Mouse (Mus musculus) lung, embryonic 14.5 days (tissue): ENCODE measurements around the gene Ippk. TPM values are rescaled to one million over a fixed set of nuclear protein-coding genes. Genes with fewer than 3 reads are reported as not detected.

Experiments
- ATAC-seq: fragments of 200-750 bp; cut with Nextera tagmentation; 2 replicates; pipeline ENCODE4 v1.8.0; 2017; ENCODE audit warnings: mild to moderate bottlenecking, moderate TSS enrichment, moderate library complexity; ENCODE audit not compliant: insufficient read depth
- DNase-seq: peaks from one replicate; pipeline ENCODE4 v3.0.0-alpha.2; 2015
- H3K27ac ChIP-seq: fragments of 300-500 bp; sonication (generic); 2 replicates; pipeline ENCODE4 v1.5.1; 2014; ENCODE audit warnings: low read depth, mild to moderate bottlenecking, moderate library complexity
- H3K27me3 ChIP-seq: fragments of 300-500 bp; sonication (generic); 2 replicates; pipeline ENCODE4 v1.6.1; 2014; ENCODE audit warnings: low read length, control low read depth; ENCODE audit not compliant: insufficient read depth
- H3K36me3 ChIP-seq: fragments of 300-500 bp; sonication (generic); 2 replicates; pipeline ENCODE4 v1.6.1; 2014; ENCODE audit warnings: control low read depth; ENCODE audit not compliant: insufficient read depth
- H3K4me1 ChIP-seq: fragments of 300-500 bp; sonication (generic); 2 replicates; pipeline ENCODE4 v1.6.1; 2014; ENCODE audit warnings: antibody characterized with exemption, control low read depth; ENCODE audit not compliant: insufficient read depth
- H3K4me2 ChIP-seq: fragments of 300-500 bp; sonication (generic); 2 replicates; pipeline ENCODE4 v1.6.1; 2014; ENCODE audit warnings: mild to moderate bottlenecking
- H3K4me3 ChIP-seq: fragments of 300-500 bp; sonication (generic); 2 replicates; pipeline ENCODE4 v1.5.1; 2014; ENCODE audit warnings: low read depth, low read length
- H3K9ac ChIP-seq: fragments of 300-500 bp; sonication (generic); 2 replicates; pipeline ENCODE4 v1.6.1; 2014
- H3K9me3 ChIP-seq: fragments of 300-500 bp; sonication (generic); 2 replicates; pipeline ENCODE4 v1.6.1; 2016; ENCODE audit warnings: low read depth, low read length, control low read depth
- CTCF ChIP-seq: IDR thresholded peaks from 2 replicates; pipeline ENCODE4 v1.5.1; 2016; ENCODE audit warnings: antibody characterized with exemption, low read depth
- WGBS: fragments of 180-500 bp; shearing (Covaris S2); extraction: QIAGEN DNeasy Blood & Tissue Kit; methylation state at CpG from one replicate; pipeline ENCODE4 v1.1.7; 2014; 5-methylcytosine and 5-hydroxymethylcytosine counted together
- polyA plus RNA-seq: library from polyadenylated mRNA; unstranded; fragments of >200 nt; fragmentation: Nextera tagmentation; extraction: Ambion mirVana; gene quantifications from 2 replicates; pipeline ENCODE4 v1.2.1, GENCODE M21; 2014

The Ippk gene
- polyA plus RNA-seq, 1 experiment from 2014 or later, result 19.5 TPM

DNA sequence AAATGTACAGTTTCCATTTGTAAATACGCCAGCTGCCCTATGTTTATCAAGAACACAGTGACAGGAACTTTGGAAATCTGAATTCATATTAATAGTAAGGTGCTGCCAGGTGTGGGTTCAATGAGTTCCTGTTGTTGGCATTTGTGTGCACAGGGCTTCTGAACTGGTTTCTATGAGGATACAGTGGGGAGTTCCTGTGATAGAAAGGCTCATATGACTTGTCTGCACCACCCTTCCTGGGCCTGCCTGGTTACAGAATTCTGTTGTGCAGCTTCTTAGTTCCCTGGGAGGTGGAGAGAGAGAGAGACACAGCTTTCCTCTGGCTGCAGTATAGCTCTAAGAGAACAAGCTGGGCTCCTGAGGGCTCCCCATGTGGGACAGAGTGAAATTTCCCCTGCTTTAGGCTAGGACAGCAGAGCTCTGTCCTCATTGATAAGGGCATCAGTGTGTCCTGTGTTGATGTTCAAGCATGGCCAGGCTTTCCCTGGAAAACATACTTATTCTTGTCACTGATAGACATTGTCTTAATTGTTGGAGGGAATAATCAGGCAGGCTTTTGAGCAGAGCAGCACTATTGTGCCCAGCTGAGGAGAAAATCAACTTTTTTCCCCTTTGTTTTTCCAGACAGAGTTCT is 7.1 kb downstream of the Ippk start:
- H3K4me3 ChIP-seq, result no peak overlapping the region
- H3K9me3 ChIP-seq, result no peaks in the 10 kb centered on the region
- H3K27me3 ChIP-seq, result no peaks in the 10 kb centered on the region
- no peak overlapping the region for H3K27ac ChIP-seq
- no peak overlapping the region for H3K4me2 ChIP-seq
- no peaks in the 10 kb centered on the region for H3K4me1 ChIP-seq
- TF ChIP-seq CTCF, result no peak
- ATAC-seq, result no peak
- H3K9ac ChIP-seq, result no peak overlapping the region
- 78% methylated on average over 1 of the region's 1 CpGs for WGBS
- DNase-seq, result no peak
- H3K36me3 ChIP-seq, result peaks cover 10% of the 10 kb centered on the region

DNA sequence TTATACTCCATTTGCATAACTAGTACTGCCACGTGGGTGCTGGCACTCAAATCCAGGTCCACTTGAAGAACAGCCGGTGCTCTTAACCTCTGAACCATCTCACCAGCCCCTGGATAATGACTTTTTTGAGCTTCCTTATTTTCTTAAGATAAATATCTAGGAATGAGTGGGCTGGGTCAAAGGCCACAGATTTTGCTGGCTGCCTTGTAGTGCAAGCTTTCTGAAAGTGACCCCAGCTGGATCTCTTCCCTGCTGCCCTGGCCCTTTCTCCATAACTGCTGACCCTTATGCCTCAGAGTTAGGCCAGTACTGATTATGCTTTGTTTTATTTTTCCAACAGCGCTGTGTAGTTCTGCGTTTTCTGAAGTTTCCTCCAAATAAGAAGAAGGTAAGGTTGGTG is 9.5 kb downstream of the Ippk start:
- no peak for DNase-seq

DNA sequence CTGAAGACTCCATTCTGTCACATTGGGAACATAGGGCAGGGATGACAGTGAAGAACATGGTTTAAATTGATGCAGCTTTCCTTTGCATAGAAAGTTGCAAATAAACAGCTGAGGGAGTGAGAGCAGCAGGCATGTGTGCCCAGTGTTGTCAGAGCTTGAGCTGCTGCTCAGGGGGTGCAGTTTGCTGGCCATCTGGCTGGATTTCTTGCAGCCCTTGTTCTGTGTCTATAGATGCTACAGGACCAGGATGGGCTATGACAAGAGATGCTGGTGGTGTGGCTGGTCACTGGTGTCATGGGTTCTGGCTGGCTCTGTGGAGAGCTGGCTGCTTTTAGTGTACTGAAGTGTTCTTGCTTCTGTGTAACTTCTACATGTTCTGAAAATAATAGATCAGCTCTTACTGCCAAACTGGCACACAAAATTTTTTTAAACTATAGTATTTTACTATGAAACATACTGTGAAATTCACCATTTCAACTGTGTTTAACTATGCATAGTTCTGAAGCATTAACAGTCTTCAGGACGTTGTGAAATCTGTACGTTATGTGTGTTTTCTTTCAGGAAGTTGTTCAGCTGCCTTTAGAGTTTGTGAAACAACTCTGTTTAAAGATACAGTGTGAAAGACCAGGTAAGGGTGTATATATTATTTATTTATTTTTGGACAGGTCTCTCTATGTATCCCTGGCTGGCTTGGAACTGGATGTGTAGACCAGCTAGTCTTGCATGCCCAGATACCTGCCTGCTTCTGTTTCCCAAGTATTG is 12.4 kb downstream of the Ippk start:
- H3K4me3 ChIP-seq, result no peak overlapping the region
- 89% methylated on average over 2 of the region's 2 CpGs for WGBS

More for the DNA sequence above, 9.5 kb downstream of the Ippk start:
- Histone ChIP-seq H3K9ac (no peak overlapping the region), H3K9me3 (no peaks in the 10 kb centered on the region), H3K27ac (no peak overlapping the region), H3K27me3 (no peaks in the 10 kb centered on the region), H3K4me2 (no peak overlapping the region), H3K4me3 (no peak overlapping the region), H3K36me3 (peaks cover 25% of the 10 kb centered on the region), H3K4me1 (no peaks in the 10 kb centered on the region)
- no peak for ATAC-seq
- 44% methylated on average over 4 of the region's 4 CpGs for WGBS
- no peak for TF ChIP-seq CTCF

DNA sequence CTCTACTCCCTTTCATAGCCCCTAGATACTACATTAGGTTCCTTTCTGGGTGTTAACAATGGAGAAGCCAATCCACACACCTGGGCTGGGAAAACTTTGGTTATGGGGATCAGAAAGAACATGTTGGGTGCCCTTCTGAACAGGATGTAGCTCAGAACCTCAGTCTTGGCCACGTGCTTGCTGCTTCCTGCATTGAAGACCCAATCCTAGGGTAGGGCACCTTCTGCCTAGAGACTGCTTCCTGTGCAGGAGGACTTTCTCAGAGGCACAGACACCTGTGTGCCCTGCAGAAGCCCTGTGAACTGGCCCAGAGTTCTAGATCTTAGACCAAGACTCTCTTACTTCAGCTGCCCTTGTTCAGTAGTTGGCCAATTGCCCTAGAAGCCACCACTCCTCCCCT is 14.7 kb downstream of the Ippk start:
- no peak overlapping the region for H3K9ac ChIP-seq
- peaks cover 53% of the 10 kb centered on the region for H3K36me3 ChIP-seq
- H3K4me3 ChIP-seq, result no peak overlapping the region
- no peak for TF ChIP-seq CTCF
- 79% methylated on average over 1 of the region's 1 CpGs for WGBS
- H3K4me1 ChIP-seq, result no peaks in the 10 kb centered on the region
- no peak for ATAC-seq
- DNase-seq, result no peak
- H3K4me2 ChIP-seq, result no peak overlapping the region
- no peaks in the 10 kb centered on the region for H3K27me3 ChIP-seq
- H3K9me3 ChIP-seq, result no peaks in the 10 kb centered on the region
- H3K27ac ChIP-seq, result no peak overlapping the region

More for the DNA sequence above, 12.4 kb downstream of the Ippk start:
- DNase-seq (no peak), ATAC-seq (no peak)
- Histone ChIP-seq H3K27ac (no peak overlapping the region), H3K36me3 (peaks cover 50% of the 10 kb centered on the region), H3K4me1 (no peaks in the 10 kb centered on the region), H3K9ac (no peak overlapping the region), H3K9me3 (no peaks in the 10 kb centered on the region), H3K4me2 (no peak overlapping the region), H3K27me3 (no peaks in the 10 kb centered on the region)
- TF ChIP-seq CTCF, result no peak

DNA sequence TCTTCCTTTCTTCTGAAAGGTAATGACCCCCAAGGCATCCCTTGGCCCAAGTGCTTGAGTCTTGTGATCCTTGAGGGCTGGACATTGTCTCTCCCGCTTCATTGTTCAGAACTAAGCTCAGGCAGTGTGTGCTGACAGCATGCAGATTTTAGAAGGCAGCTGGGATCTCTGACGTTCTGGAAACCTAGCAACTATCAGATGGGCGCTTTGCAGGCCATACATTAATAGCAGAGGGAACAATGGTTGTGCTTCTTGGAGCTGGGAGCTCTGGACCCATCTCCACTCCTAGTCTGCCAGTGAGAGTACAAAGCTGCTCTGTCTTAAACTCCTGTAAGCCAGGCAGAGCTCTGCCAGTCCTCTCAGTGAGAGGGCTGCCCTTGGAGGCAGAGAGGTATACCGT is 15.1 kb downstream of the Ippk start:
- no peak for TF ChIP-seq CTCF
- no peaks in the 10 kb centered on the region for H3K4me1 ChIP-seq
- H3K4me2 ChIP-seq, result no peak overlapping the region
- H3K9ac ChIP-seq, result no peak overlapping the region
- peaks cover 53% of the 10 kb centered on the region for H3K36me3 ChIP-seq
- H3K4me3 ChIP-seq, result no peak overlapping the region
- H3K27me3 ChIP-seq, result no peaks in the 10 kb centered on the region
- H3K27ac ChIP-seq, result no peak overlapping the region
- DNase-seq, result no peak
- no peaks in the 10 kb centered on the region for H3K9me3 ChIP-seq
- WGBS, result 71% methylated on average over 4 of the region's 4 CpGs
- no peak for ATAC-seq

DNA sequence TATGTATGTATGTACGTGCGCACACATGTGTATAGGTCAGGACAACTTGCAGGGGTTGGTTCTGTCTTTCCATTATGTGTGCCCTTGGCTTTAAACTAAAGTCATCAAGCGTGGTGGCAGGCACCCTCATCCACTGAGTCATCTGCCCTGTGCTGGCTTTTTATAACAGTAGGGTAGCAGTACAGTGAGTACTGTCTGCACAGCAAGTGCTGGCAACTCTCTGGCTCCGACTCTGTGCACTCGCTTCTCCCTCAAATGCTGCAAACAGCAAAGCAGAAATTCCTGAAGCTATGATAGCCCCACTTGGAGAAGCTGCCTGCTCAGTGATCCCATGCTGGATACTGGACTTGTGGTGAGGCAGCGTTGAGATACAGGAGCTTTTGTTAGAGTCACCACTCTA is 23.4 kb downstream of the Ippk start:
- H3K4me2 ChIP-seq, result no peak overlapping the region
- TF ChIP-seq CTCF, result no peak
- H3K9ac ChIP-seq, result no peak overlapping the region
- no peaks in the 10 kb centered on the region for H3K27me3 ChIP-seq
- H3K4me1 ChIP-seq, result no peaks in the 10 kb centered on the region
- WGBS, result 94% methylated on average over 6 of the region's 6 CpGs
- H3K36me3 ChIP-seq, result peaks cover 41% of the 10 kb centered on the region
- DNase-seq (no peak), ATAC-seq (no peak)
- H3K27ac ChIP-seq, result no peak overlapping the region
- H3K4me3 ChIP-seq, result no peak overlapping the region
- no peaks in the 10 kb centered on the region for H3K9me3 ChIP-seq

DNA sequence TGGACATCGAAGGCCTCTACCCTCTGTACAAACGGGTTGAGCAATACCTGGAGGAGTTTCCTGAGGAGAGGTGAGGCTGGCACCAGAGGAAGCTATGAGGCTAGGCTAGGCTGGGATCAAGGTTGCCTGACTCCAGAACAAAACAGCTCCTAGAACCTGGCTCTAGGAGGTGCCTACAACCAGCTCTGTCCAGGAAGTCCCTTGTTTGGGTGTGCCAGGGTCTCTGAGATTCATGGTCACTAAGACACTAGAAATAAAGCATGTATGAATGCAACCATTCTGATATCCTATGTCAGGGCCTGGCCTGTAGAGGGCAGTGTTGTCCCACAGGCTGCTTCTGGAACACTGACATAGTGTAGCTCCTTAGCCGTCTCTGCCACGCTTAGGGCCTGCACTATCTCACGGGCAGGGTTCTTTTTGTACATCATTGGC is 28.3 kb downstream of the Ippk start:
- Histone ChIP-seq H3K27me3 (no peaks in the 10 kb centered on the region), H3K36me3 (peaks cover 52% of the 10 kb centered on the region), H3K27ac (no peak overlapping the region), H3K4me3 (no peak overlapping the region), H3K9ac (no peak overlapping the region), H3K4me2 (no peak overlapping the region), H3K4me1 (no peaks in the 10 kb centered on the region), H3K9me3 (no peaks in the 10 kb centered on the region)
- ATAC-seq (peak; percentile 89), DNase-seq (peak; percentile 94)
- 30% methylated on average over 5 of the region's 5 CpGs for WGBS
- peak; percentile 99 for TF ChIP-seq CTCF
